Mouse (Mus musculus) myocyte (in vitro differentiated cells): ENCODE results near the gene Cpne4. TPM values are rescaled to one million over a fixed set of nuclear protein-coding genes. Genes with fewer than 3 reads are reported as not detected.

Experiments used
- H3K27me3 ChIP-seq: one replicate; pipeline ENCODE4 v1.6.1; 2011; ENCODE audit not compliant: control insufficient read depth, insufficient read depth, insufficient read length
- H3K36me3 ChIP-seq: one replicate; pipeline ENCODE4 v1.6.1; 2011; ENCODE audit not compliant: control insufficient read depth, insufficient read depth
- H3K4me2 ChIP-seq: one replicate; pipeline ENCODE4 v1.6.1; 2011; ENCODE audit warnings: low read depth, control low read depth
- H3K4me3 ChIP-seq: one replicate; pipeline ENCODE4 v1.5.1; 2011; ENCODE audit warnings: mild to moderate bottlenecking, control low read depth, moderate library complexity
- H3K79me2 ChIP-seq: one replicate; pipeline ENCODE4 v1.6.1; 2011; ENCODE audit not compliant: control insufficient read depth, insufficient read depth
- H3ac ChIP-seq: one replicate; pipeline ENCODE4 v1.6.1; 2011; ENCODE audit not compliant: control insufficient read depth, insufficient read length
- CEBPB ChIP-seq: IDR thresholded peaks from 2 replicates; pipeline ENCODE4 v1.6.1; 2011; ENCODE audit warnings: mild to moderate bottlenecking, moderate library complexity; ENCODE audit not compliant: poor library complexity, insufficient read depth, severe bottlenecking
- E2F4 ChIP-seq: IDR thresholded peaks from one replicate; pipeline ENCODE4 v1.6.1; 2011; ENCODE audit warnings: mild to moderate bottlenecking, control low read depth, moderate library complexity; ENCODE audit not compliant: insufficient read depth
- MAX ChIP-seq: IDR thresholded peaks from one replicate; pipeline ENCODE4 v1.6.1; 2011; ENCODE audit warnings: low read depth, mild to moderate bottlenecking, control low read depth
- MYOD1 ChIP-seq, 3 experiments: IDR thresholded peaks; one replicate each; pipeline ENCODE4 v1.6.1; 2011; ENCODE audit warnings: control low read depth in 2 of 3, low read depth in 2 of 3, mild to moderate bottlenecking in 2 of 3, moderate library complexity in 1 of 3; ENCODE audit not compliant: insufficient read length in 2 of 3, control insufficient read depth in 1 of 3
- MYOG ChIP-seq, 3 experiments: IDR thresholded peaks; one replicate each; pipeline ENCODE4 v1.6.1; 2011; ENCODE audit warnings: control low read depth in 2 of 3, low read depth in 2 of 3, mild to moderate bottlenecking in 2 of 3; ENCODE audit not compliant: insufficient read length in 2 of 3, control insufficient read depth in 1 of 3, insufficient read depth in 1 of 3
- POLR2A ChIP-seq: IDR thresholded peaks from one replicate; pipeline ENCODE4 v1.6.1; 2011; ENCODE audit warnings: low read depth, mild to moderate bottlenecking, control low read depth, moderate library complexity; ENCODE audit not compliant: insufficient read length
- POLR2AphosphoS2 ChIP-seq: IDR thresholded peaks from one replicate; pipeline ENCODE4 v1.6.1; 2011; ENCODE audit warnings: low read depth, control low read depth; ENCODE audit not compliant: insufficient read length
- REST ChIP-seq: IDR thresholded peaks from one replicate; pipeline ENCODE4 v1.6.1; 2011; ENCODE audit warnings: mild to moderate bottlenecking, control low read depth, moderate library complexity; ENCODE audit not compliant: insufficient read depth, insufficient read length
- SRF ChIP-seq: IDR thresholded peaks from one replicate; pipeline ENCODE4 v1.6.1; 2011; ENCODE audit warnings: low read depth; ENCODE audit not compliant: control insufficient read depth, insufficient read length
- TCF12 ChIP-seq: IDR thresholded peaks from one replicate; pipeline ENCODE4 v1.6.1; 2011; ENCODE audit warnings: mild to moderate bottlenecking, control low read depth; ENCODE audit not compliant: poor library complexity, insufficient read depth, severe bottlenecking
- TCF3 ChIP-seq: IDR thresholded peaks from one replicate; pipeline ENCODE4 v1.6.1; 2011; ENCODE audit warnings: low read depth, control low read depth; ENCODE audit not compliant: insufficient read length
- USF1 ChIP-seq: IDR thresholded peaks from one replicate; pipeline ENCODE4 v1.6.1; 2011; ENCODE audit warnings: low read depth, mild to moderate bottlenecking, control low read depth, moderate library complexity
- polyA plus RNA-seq: library from polyadenylated mRNA; unstranded; fragments of >200 nt; fragmentation: generic; extraction: Trizol; gene quantifications from one replicate; pipeline ENCODE4 v1.2.1, GENCODE M21; 2012; ENCODE audit warnings: missing spikeins

The Cpne4 gene
- polyA plus RNA-seq, 1 experiment: not detected

DNA sequence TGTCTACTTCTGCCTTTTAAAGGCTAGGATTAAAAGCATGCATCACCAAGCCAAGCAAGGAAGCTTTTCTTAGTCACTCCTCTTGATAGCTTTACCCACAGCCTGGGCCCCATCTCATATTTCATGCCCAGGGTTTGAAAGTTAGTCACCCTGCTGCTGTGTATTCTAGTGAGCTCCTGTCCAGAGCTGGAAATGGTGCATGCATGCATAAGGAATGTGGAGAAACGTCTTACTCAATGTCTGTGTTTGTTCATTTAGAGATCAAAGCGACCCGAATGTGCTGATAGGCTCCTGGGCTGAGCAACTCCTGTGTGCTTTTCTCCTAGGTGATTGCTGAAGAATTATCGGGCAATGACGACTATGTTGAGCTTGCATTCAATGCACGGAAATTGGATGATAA, 354.0 kb downstream of the Cpne4 start:
- Histone ChIP-seq H3K27me3 (no peaks in the 10 kb centered on the region), H3K79me2 (no peaks in the 10 kb centered on the region), H3K4me2 (no peak overlapping the region), H3K36me3 (no peaks in the 10 kb centered on the region), H3ac (no peak overlapping the region), H3K4me3 (no peak overlapping the region)
- TF ChIP-seq USF1 (no peak), MYOD1 (IDR thresholded peaks at IDR 0.05; ENCODE audit: control insufficient read depth in 1 of 3, insufficient read length in 2 of 3, low read depth in 2 of 3) (no peak), MYOG (IDR thresholded peaks at IDR 0.05; ENCODE audit: control insufficient read depth in 1 of 3, insufficient read depth in 1 of 3, insufficient read length in 2 of 3, low read depth in 2 of 3) (no peak), POLR2AphosphoS2 (no peak)

DNA sequence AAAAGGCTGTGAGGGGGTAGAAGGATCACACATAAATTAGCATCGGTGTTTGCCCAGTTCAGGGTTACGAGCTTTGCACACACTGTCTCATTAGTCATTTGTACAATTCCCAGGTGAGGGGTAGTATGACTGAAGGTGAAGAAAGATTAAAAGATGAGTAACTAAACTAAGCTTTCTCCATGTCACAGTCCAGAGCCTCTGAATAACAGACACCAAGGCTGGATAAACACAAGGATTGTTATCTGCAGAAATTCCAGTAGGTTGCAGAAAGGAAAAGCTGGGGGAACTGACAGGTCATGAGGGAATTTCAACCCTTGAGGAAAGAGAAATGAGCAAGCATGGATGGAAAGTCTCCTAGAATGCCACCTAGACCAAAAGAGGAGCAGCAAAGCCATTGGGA, 354.7 kb downstream of the Cpne4 start:
- Histone ChIP-seq H3K79me2 (no peaks in the 10 kb centered on the region), H3K27me3 (no peaks in the 10 kb centered on the region), H3ac (no peak overlapping the region), H3K36me3 (no peaks in the 10 kb centered on the region), H3K4me2 (no peak overlapping the region), H3K4me3 (no peak overlapping the region)
- TF ChIP-seq CEBPB (no peak), TCF12 (no peak), USF1 (no peak), TCF3 (no peak), SRF (no peak)

DNA sequence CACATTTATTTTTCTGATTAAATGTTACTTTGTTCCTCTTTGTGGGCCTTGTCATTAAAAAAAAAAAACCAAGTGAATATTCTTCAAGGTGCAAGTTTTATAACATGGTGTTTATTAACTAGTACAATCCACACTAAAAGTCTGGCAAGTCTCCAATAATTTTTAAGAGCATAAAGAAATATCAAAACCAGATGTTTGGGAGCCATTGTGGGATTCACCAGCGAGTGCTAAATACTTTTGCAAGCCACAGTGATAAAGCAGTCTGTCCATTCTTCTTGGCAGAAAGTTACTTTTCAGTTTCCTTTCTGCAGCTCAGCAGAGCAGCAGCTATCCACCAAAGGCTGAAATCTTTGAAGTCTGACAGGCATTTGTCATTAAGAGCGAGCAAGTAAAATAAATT, 365.6 kb downstream of the Cpne4 start:
- TF ChIP-seq POLR2AphosphoS2 (no peak), SRF (no peak), MYOD1 (IDR thresholded peaks at IDR 0.05; ENCODE audit: control insufficient read depth in 1 of 3, insufficient read length in 2 of 3, low read depth in 2 of 3) (no peak), REST (no peak), USF1 (no peak), TCF12 (no peak), MYOG (IDR thresholded peaks at IDR 0.05; ENCODE audit: control insufficient read depth in 1 of 3, insufficient read depth in 1 of 3, insufficient read length in 2 of 3, low read depth in 2 of 3) (no peak), POLR2A (no peak), MAX (no peak), TCF3 (no peak), E2F4 (no peak), CEBPB (no peak)

DNA sequence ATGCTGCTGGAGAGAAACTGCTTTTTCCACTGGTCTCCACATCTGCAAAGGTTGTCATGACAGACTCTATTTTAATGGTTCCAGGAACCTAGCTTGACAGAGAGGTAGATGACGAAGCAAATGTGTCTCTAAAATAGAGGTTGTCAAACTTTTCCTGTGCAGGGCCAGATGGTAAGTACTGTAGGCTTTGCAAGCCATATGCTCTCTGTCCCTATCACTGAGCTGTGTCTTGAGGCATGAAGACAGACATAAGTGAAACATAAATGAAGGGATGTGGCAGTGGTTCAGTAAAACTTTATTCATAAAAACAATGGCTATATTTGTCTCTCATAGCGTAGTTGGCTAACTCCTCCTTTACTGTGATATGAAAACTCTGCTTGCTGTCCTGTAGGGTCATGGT, 366.2 kb downstream of the Cpne4 start:
- Histone ChIP-seq H3K4me2 (no peak overlapping the region), H3ac (no peak overlapping the region), H3K36me3 (no peaks in the 10 kb centered on the region), H3K79me2 (no peaks in the 10 kb centered on the region), H3K27me3 (no peaks in the 10 kb centered on the region), H3K4me3 (no peak overlapping the region)
- TF ChIP-seq POLR2AphosphoS2 (no peak), REST (no peak), E2F4 (no peak), USF1 (no peak), TCF12 (no peak), CEBPB (no peak), MYOD1 (IDR thresholded peaks at IDR 0.05; ENCODE audit: control insufficient read depth in 1 of 3, insufficient read length in 2 of 3, low read depth in 2 of 3) (no peak), SRF (no peak), POLR2A (no peak)

More for the DNA sequence above, 365.6 kb downstream of the Cpne4 start:
- Histone ChIP-seq H3ac (no peak overlapping the region), H3K79me2 (no peaks in the 10 kb centered on the region), H3K4me2 (no peak overlapping the region), H3K4me3 (no peak overlapping the region), H3K27me3 (no peaks in the 10 kb centered on the region), H3K36me3 (no peaks in the 10 kb centered on the region)

DNA sequence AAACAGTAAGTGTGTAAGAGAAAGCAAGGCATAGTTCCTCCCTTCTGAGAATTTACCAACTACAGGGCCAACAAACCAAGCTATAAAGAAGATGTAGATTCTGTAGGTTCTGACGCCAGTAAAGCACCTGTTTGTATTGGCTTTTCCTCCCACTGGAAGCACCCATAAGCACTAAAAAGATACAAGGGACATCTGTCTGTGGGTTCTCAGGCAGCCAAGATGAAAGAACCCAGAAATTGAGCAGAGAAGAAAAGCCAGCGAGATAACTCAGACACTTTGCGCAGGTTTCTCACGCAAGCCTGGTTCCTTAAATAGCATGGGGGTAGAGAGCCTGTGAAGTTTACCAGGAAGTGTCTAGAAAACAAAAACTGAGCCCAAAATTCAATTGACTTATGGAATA, 374.1 kb downstream of the Cpne4 start:
- Histone ChIP-seq H3K79me2 (no peaks in the 10 kb centered on the region), H3K27me3 (no peaks in the 10 kb centered on the region), H3K36me3 (no peaks in the 10 kb centered on the region), H3K4me2 (no peak overlapping the region), H3ac (no peak overlapping the region), H3K4me3 (no peak overlapping the region)
- TF ChIP-seq E2F4 (no peak), MYOG (IDR thresholded peaks at IDR 0.05; ENCODE audit: control insufficient read depth in 1 of 3, insufficient read depth in 1 of 3, insufficient read length in 2 of 3, low read depth in 2 of 3) (no peak), MAX (no peak), POLR2A (no peak), TCF3 (no peak)
